Mouse (Mus musculus) heart, embryonic 12.5 days (tissue): ENCODE data around the gene Napepld. TPM values are rescaled to one million over a fixed set of nuclear protein-coding genes. Genes with fewer than 3 reads are reported as not detected.
"Not testable (repeated sequence)": the region's sequence is repeated elsewhere in the genome, so short reads cannot be mapped to it uniquely, and the experiment has no call there.

ENCODE experiments used
- ATAC-seq: fragments of 200-750 bp; cut with Nextera tagmentation; 2 replicates; pipeline ENCODE4 v1.8.0; 2017; ENCODE audit warnings: moderate TSS enrichment, moderate library complexity; ENCODE audit not compliant: insufficient number of reproducible peaks, low FRiP score
- H3K27ac ChIP-seq: fragments of 300-500 bp; sonication (generic); 2 replicates; pipeline ENCODE4 v1.5.1; 2016; ENCODE audit warnings: mild to moderate bottlenecking, moderate library complexity; ENCODE audit not compliant: poor library complexity, severe bottlenecking
- H3K27me3 ChIP-seq: fragments of 300-500 bp; sonication (generic); replicated peaks from 2 replicates; pipeline ENCODE4 v1.6.1; 2016; ENCODE audit warnings: mild to moderate bottlenecking, moderate library complexity
- H3K36me3 ChIP-seq: fragments of 300-500 bp; sonication (generic); 2 replicates; pipeline ENCODE4 v1.6.1; 2016; ENCODE audit warnings: mild to moderate bottlenecking, moderate library complexity
- H3K4me1 ChIP-seq: fragments of 300-500 bp; sonication (generic); replicated peaks from 2 replicates; pipeline ENCODE4 v1.6.1; 2016; ENCODE audit warnings: mild to moderate bottlenecking
- H3K4me2 ChIP-seq: fragments of 300-500 bp; sonication (generic); 2 replicates; pipeline ENCODE4 v1.6.1; 2016; ENCODE audit warnings: mild to moderate bottlenecking, moderate library complexity
- H3K4me3 ChIP-seq: fragments of 300-500 bp; sonication (generic); 2 replicates; pipeline ENCODE4 v1.5.1; 2016; ENCODE audit warnings: mild to moderate bottlenecking
- H3K9ac ChIP-seq: fragments of 300-500 bp; sonication (generic); 2 replicates; pipeline ENCODE4 v1.6.1; 2016; ENCODE audit warnings: mild to moderate bottlenecking, moderate library complexity
- H3K9me3 ChIP-seq: fragments of 300-500 bp; sonication (generic); replicated peaks from 2 replicates; pipeline ENCODE4 v1.6.1; 2016; ENCODE audit warnings: mild to moderate bottlenecking, moderate library complexity
- WGBS: fragments of 180-500 bp; shearing (Covaris S2); methylation state at CpG from one replicate; pipeline ENCODE4 v1.1.7; 2016; 5-methylcytosine and 5-hydroxymethylcytosine counted together
- polyA plus RNA-seq: library from polyadenylated mRNA; unstranded; fragments of >200 nt; fragmentation: Nextera tagmentation; extraction: Ambion mirVana; gene quantifications from 2 replicates; pipeline ENCODE4 v1.2.1, GENCODE M21; 2016

The Napepld gene
- polyA plus RNA-seq, 1 experiment from 2014 or later = 5.4 TPM

GRCm38 (mm10) chr5:21732930-21733329 is 31.7 kb upstream of the Napepld start:
- peak overlapping the region; percentile 61 for H3K27ac ChIP-seq
- ATAC-seq = peak; percentile 72
- H3K27me3 ChIP-seq = no peaks in the 10 kb centered on the region
- H3K4me2 ChIP-seq = no peak overlapping the region
- H3K36me3 ChIP-seq = no peaks in the 10 kb centered on the region
- H3K9me3 ChIP-seq = no peaks in the 10 kb centered on the region
- H3K9ac ChIP-seq = no peak overlapping the region; the same call in 1 of the 2 replicates
- H3K4me3 ChIP-seq = no peak overlapping the region
- 35% methylated on average over 8 of the region's 8 CpGs for WGBS
- H3K4me1 ChIP-seq = peaks cover 10% of the 10 kb centered on the region

- H3K9me3 ChIP-seq = no peaks in the 10 kb centered on the region
- no peak overlapping the region for H3K9ac ChIP-seq
- H3K4me1 ChIP-seq = 0 out of 2 replicates have a peak, but pooled peaks cover 5% of the 10 kb centered on the region
- H3K27ac ChIP-seq = peak overlapping the region; percentile 61
- no peaks in the 10 kb centered on the region for H3K27me3 ChIP-seq
- 63% methylated on average over 3 of the region's 3 CpGs for WGBS
- no peak for ATAC-seq
- no peak overlapping the region for H3K4me2 ChIP-seq
- H3K4me3 ChIP-seq = no peak overlapping the region
- no peaks in the 10 kb centered on the region for H3K36me3 ChIP-seq
Observed at GRCm38 (mm10) chr5:21732177-21732911, 31.1 kb upstream of the Napepld start.

- Histone ChIP-seq H3K9me3 (no peaks in the 10 kb centered on the region), H3K27ac (no peak overlapping the region), H3K27me3 (no peaks in the 10 kb centered on the region), H3K36me3 (no peaks in the 10 kb centered on the region), H3K9ac (no peak overlapping the region), H3K4me1 (peaks cover 14% of the 10 kb centered on the region), H3K4me3 (no peak overlapping the region), H3K4me2 (no peak overlapping the region)
- no peak for ATAC-seq
- 74% methylated on average over 5 of the region's 5 CpGs for WGBS
Observed at GRCm38 (mm10) chr5:21729107-21729506, 27.9 kb upstream of the Napepld start.

- Histone ChIP-seq H3K27ac (peak overlapping the region; percentile 64), H3K9ac (no peak overlapping the region), H3K27me3 (no peaks in the 10 kb centered on the region), H3K36me3 (no peaks in the 10 kb centered on the region), H3K4me2 (peak overlapping the region; percentile 25; the same call in 1 of the 2 replicates), H3K9me3 (0 out of 2 replicates have a peak, but pooled peaks cover 3% of the 10 kb centered on the region), H3K4me1 (peaks cover 9% of the 10 kb centered on the region), H3K4me3 (no peak overlapping the region)
- ATAC-seq = no peak
- 28% methylated on average over 7 of the region's 7 CpGs for WGBS
Observed at GRCm38 (mm10) chr5:21724872-21725271, 23.7 kb upstream of the Napepld start.

GRCm38 (mm10) chr5:21724427-21724826 is 23.2 kb upstream of the Napepld start:
- Histone ChIP-seq H3K9me3 (0 out of 2 replicates have a peak, but pooled peaks cover 3% of the 10 kb centered on the region), H3K4me3 (no peak overlapping the region), H3K9ac (no peak overlapping the region), H3K27me3 (no peaks in the 10 kb centered on the region), H3K4me1 (peaks cover 9% of the 10 kb centered on the region), H3K27ac (peak overlapping the region; percentile 64), H3K4me2 (no peak overlapping the region), H3K36me3 (no peaks in the 10 kb centered on the region)
- ATAC-seq = no peak
- 67% methylated on average over 1 of the region's 1 CpGs for WGBS

GRCm38 (mm10) chr5:21719209-21719608 is 18.0 kb upstream of the Napepld start:
- Histone ChIP-seq H3K4me3 (no peak overlapping the region), H3K9ac (no peak overlapping the region), H3K4me2 (no peak overlapping the region), H3K9me3 (0 out of 2 replicates have a peak, but pooled peaks cover 6% of the 10 kb centered on the region), H3K4me1 (no peaks in the 10 kb centered on the region), H3K27ac (no peak overlapping the region), H3K36me3 (no peaks in the 10 kb centered on the region), H3K27me3 (no peaks in the 10 kb centered on the region)
- no peak for ATAC-seq
- WGBS = 88% methylated on average over 2 of the region's 2 CpGs

GRCm38 (mm10) chr5:21718546-21718945 is 17.4 kb upstream of the Napepld start:
- Histone ChIP-seq H3K4me3 (no peak overlapping the region), H3K9ac (no peak overlapping the region), H3K27me3 (no peaks in the 10 kb centered on the region), H3K4me1 (no peaks in the 10 kb centered on the region), H3K36me3 (no peaks in the 10 kb centered on the region), H3K27ac (no peak overlapping the region), H3K9me3 (0 out of 2 replicates have a peak, but pooled peaks cover 6% of the 10 kb centered on the region), H3K4me2 (no peak overlapping the region)
- no peak for ATAC-seq
- 73% methylated on average over 5 of the region's 5 CpGs for WGBS

GRCm38 (mm10) chr5:21717165-21717715 is 16.0 kb upstream of the Napepld start:
- no peak for ATAC-seq
- no peak overlapping the region for H3K27ac ChIP-seq
- H3K9ac ChIP-seq = no peak overlapping the region
- 0 out of 2 replicates have a peak, but pooled peaks cover 2% of the 10 kb centered on the region for H3K27me3 ChIP-seq
- no peak overlapping the region for H3K4me3 ChIP-seq
- H3K4me1 ChIP-seq = no peaks in the 10 kb centered on the region
- no peaks in the 10 kb centered on the region for H3K36me3 ChIP-seq
- H3K4me2 ChIP-seq = no peak overlapping the region
- whole genome bisulfite sequencing = 80% methylated on average over 10 of the region's 10 CpGs
- 0 out of 2 replicates have a peak, but pooled peaks cover 6% of the 10 kb centered on the region for H3K9me3 ChIP-seq

- no peak overlapping the region for H3K4me3 ChIP-seq
- H3K27me3 ChIP-seq = 0 out of 2 replicates have a peak, but pooled peaks cover 6% of the 10 kb centered on the region
- no peaks in the 10 kb centered on the region for H3K4me1 ChIP-seq
- no peak for ATAC-seq
- no peak overlapping the region for H3K9ac ChIP-seq
- 0 out of 2 replicates have a peak, but pooled peaks cover 3% of the 10 kb centered on the region for H3K9me3 ChIP-seq
- WGBS = 90% methylated on average over 4 of the region's 4 CpGs
- H3K4me2 ChIP-seq = no peak overlapping the region
- no peak overlapping the region for H3K27ac ChIP-seq
- no peaks in the 10 kb centered on the region for H3K36me3 ChIP-seq
Observed at GRCm38 (mm10) chr5:21714447-21714846, 13.3 kb upstream of the Napepld start.

GRCm38 (mm10) chr5:21712127-21712715 is 11.0 kb upstream of the Napepld start:
- ATAC-seq = no peak
- Histone ChIP-seq H3K27ac (no peak overlapping the region), H3K36me3 (no peaks in the 10 kb centered on the region), H3K27me3 (0 out of 2 replicates have a peak, but pooled peaks cover 6% of the 10 kb centered on the region), H3K9ac (no peak overlapping the region), H3K4me2 (no peak overlapping the region), H3K4me1 (no peaks in the 10 kb centered on the region), H3K4me3 (no peak overlapping the region), H3K9me3 (peaks cover 8% of the 10 kb centered on the region)
- 67% methylated on average over 13 of the region's 13 CpGs for WGBS

- not testable (repeated sequence) for H3K9me3 ChIP-seq, H3K9ac ChIP-seq, H3K4me2 ChIP-seq, H3K36me3 ChIP-seq, H3K27ac ChIP-seq, H3K4me1 ChIP-seq, H3K27me3 ChIP-seq, H3K4me3 ChIP-seq, ATAC-seq
- 78% methylated on average over 8 of the region's 8 CpGs for WGBS
Observed at GRCm38 (mm10) chr5:21708011-21708410, 6.8 kb upstream of the Napepld start.
